Mouse (Mus musculus) stomach, embryonic 14.5 days (tissue): ENCODE results near the gene Lilrb4a. TPM values are rescaled to one million over a fixed set of nuclear protein-coding genes. Genes with fewer than 3 reads are reported as not detected.
"Not testable (repeated sequence)": the region's sequence is repeated elsewhere in the genome, so short reads cannot be mapped to it uniquely, and the experiment has no call there.

ENCODE experiments used
- ATAC-seq: fragments of 200-750 bp; cut with Nextera tagmentation; 2 replicates; pipeline ENCODE4 v1.8.0; 2017; ENCODE audit warnings: low read depth, moderate TSS enrichment; ENCODE audit not compliant: insufficient number of reproducible peaks, insufficient read depth, low FRiP score
- H3K27ac ChIP-seq: fragments of 300-500 bp; sonication (generic); 2 replicates; pipeline ENCODE4 v1.5.1; 2014; ENCODE audit warnings: mild to moderate bottlenecking, low read length, moderate library complexity, mixed read lengths
- H3K27me3 ChIP-seq: fragments of 300-500 bp; sonication (generic); 2 replicates; pipeline ENCODE4 v1.6.1; 2014; ENCODE audit warnings: low read length, control low read depth, mixed read lengths; ENCODE audit not compliant: control insufficient read depth, insufficient read depth
- H3K36me3 ChIP-seq: fragments of 300-500 bp; sonication (generic); 2 replicates; pipeline ENCODE4 v1.6.1; 2014; ENCODE audit warnings: mild to moderate bottlenecking, control low read depth, low read length, moderate library complexity, mixed read lengths; ENCODE audit not compliant: control insufficient read depth, insufficient read depth
- H3K4me1 ChIP-seq: fragments of 300-500 bp; sonication (generic); 2 replicates; pipeline ENCODE4 v1.6.1; 2014; ENCODE audit warnings: low read length, control low read depth, mixed read lengths; ENCODE audit not compliant: control insufficient read depth, insufficient read depth
- H3K4me2 ChIP-seq: fragments of 300-500 bp; sonication (generic); replicated peaks from 2 replicates; pipeline ENCODE4 v1.6.1; 2014; ENCODE audit warnings: low read depth, low read length, control low read depth
- H3K4me3 ChIP-seq: fragments of 300-500 bp; sonication (generic); 2 replicates; pipeline ENCODE4 v1.5.1; 2014; ENCODE audit warnings: low read depth, low read length, control low read depth
- H3K9ac ChIP-seq: fragments of 300-500 bp; sonication (generic); replicated peaks from 2 replicates; pipeline ENCODE4 v1.6.1; 2014; ENCODE audit warnings: low read depth, mild to moderate bottlenecking, control low read depth, low read length, moderate library complexity, mixed read lengths
- H3K9me3 ChIP-seq: fragments of 300-500 bp; sonication (generic); 2 replicates; pipeline ENCODE4 v1.6.1; 2016; ENCODE audit warnings: low read depth, low read length, control low read depth; ENCODE audit not compliant: control insufficient read depth
- WGBS: fragments of 180-500 bp; shearing (Covaris S2); extraction: QIAGEN DNeasy Blood & Tissue Kit; methylation state at CpG from one replicate; pipeline ENCODE4 v1.1.7; 2014; 5-methylcytosine and 5-hydroxymethylcytosine counted together
- polyA plus RNA-seq: library from polyadenylated mRNA; unstranded; fragments of >200 nt; fragmentation: Nextera tagmentation; extraction: Ambion mirVana; gene quantifications from 2 replicates; pipeline ENCODE4 v1.2.1, GENCODE M21; 2014

The Lilrb4a gene
- polyA plus RNA-seq = 1.5 and 2.4 TPM in 2 replicates

DNA sequence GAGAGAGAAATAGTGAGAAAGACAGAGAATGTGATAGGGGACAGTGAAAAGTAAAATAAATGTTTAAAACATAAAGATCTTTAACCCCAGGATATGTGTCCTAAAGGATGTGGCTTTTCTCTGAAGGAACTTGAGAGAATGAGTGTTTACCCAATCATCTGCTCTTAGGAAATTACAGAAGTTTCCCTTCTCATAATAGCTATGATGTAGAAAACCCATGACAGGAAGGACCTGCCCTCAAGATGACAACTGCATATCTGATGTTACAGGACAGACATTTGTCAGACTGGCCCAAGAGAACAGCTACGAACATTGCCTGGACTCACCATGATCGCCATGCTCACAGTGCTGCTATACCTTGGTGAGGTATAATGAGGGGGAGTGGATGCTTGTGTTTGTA, at the start of gene Lilrb4a:
Lilrb4a (plus strand) TSS at position 266 of the 400 bp plus-strand sequence.
- not testable (repeated sequence) for H3K4me3 ChIP-seq, H3K4me2 ChIP-seq, H3K27ac ChIP-seq, H3K9me3 ChIP-seq, H3K36me3 ChIP-seq, H3K9ac ChIP-seq, H3K4me1 ChIP-seq, H3K27me3 ChIP-seq, ATAC-seq
- WGBS = no CpG with 5 or more reads among the region's 2 CpGs

DNA sequence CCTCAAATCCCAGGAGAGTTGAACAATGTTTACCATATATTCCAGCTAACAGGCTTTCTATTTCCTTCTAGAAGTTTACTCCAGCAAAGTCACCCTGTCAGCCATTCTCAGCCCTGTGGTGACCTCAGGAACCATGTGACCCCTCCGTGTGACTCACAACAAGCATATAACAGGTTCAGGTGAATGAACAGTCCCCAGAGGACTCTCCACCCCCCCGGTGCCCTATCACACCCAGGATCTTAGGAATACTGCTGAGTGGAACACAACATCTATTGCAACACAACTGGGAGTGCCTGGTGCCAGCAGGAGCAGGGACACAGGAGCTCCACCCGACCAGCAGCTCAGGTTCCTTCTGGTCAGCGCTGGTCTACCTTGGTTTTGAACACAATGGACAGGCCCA, 39.1 kb upstream of the Lilrb4a start:
- H3K27me3 ChIP-seq = no peaks in the 10 kb centered on the region
- H3K9ac ChIP-seq = no peak overlapping the region
- no peaks in the 10 kb centered on the region for H3K9me3 ChIP-seq
- 72% methylated on average over 4 of the region's 4 CpGs for WGBS
- H3K27ac ChIP-seq = no peak overlapping the region
- H3K4me3 ChIP-seq = no peak overlapping the region
- no peak; the same call in 1 of the 2 replicates for ATAC-seq
- no peaks in the 10 kb centered on the region for H3K4me1 ChIP-seq
- no peaks in the 10 kb centered on the region for H3K36me3 ChIP-seq
- H3K4me2 ChIP-seq = no peak overlapping the region

DNA sequence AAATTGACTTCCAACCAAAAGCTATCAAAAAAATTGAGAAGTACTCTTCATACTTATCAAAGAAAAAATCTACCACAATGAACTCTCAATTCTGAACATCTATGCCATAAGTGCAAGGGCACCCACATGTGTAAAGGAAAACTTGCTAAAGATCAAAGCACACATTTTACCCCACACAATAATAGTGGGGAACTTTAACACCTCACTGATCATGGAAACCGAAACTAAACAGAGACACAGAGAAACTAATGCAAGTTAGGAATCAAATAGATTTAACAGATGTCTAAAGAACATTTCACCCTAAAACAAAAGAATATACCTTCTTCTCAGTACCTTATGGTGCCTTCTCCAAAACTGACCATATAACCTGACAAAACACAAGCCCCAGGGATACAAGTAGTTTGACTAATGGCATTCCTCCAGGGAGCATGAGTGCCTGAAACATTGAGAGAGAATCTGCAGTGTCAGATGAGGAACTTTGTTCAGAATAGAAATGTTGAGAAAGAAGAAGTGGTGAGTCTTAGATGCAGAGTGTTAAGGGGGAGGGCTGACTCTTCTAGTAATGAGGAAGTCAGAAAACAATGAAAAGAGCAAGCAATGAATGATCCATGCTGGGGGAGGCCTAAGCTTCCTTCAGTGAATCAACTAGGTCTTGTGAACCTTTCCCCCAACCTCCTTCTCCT, 37.0 kb upstream of the Lilrb4a start:
- Histone ChIP-seq H3K9ac (no peak overlapping the region), H3K4me1 (no peaks in the 10 kb centered on the region), H3K27ac (no peak overlapping the region), H3K4me3 (no peak overlapping the region), H3K36me3 (no peaks in the 10 kb centered on the region), H3K4me2 (no peak overlapping the region), H3K9me3 (no peaks in the 10 kb centered on the region), H3K27me3 (no peaks in the 10 kb centered on the region)
- WGBS = 79% methylated on average over 1 of the region's 1 CpGs
- no peak for ATAC-seq

DNA sequence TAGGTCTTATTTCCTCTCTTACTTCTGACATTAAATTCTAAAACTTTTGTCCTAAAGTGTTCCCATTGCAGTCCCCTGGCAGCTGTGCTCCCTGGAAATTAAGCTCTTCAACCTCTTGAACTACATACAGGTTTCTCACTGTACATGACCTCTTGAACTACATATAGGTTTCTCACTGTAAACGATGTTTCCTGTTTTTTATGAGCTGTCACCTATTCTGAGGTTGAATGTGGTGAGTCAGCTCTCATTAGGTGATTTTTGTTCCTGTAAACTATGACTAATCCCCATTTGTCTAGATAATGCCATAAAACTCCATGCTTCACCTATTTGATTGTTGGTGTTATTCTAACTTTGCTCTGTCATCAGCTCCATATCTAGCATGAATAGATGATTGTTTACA, 36.4 kb upstream of the Lilrb4a start:
- Histone ChIP-seq H3K9ac (no peak overlapping the region), H3K27ac (no peak overlapping the region), H3K4me1 (no peaks in the 10 kb centered on the region), H3K9me3 (no peaks in the 10 kb centered on the region), H3K4me3 (no peak overlapping the region), H3K36me3 (no peaks in the 10 kb centered on the region), H3K27me3 (no peaks in the 10 kb centered on the region), H3K4me2 (no peak overlapping the region)
- no peak for ATAC-seq
- WGBS = 61% methylated on average over 1 of the region's 1 CpGs

DNA sequence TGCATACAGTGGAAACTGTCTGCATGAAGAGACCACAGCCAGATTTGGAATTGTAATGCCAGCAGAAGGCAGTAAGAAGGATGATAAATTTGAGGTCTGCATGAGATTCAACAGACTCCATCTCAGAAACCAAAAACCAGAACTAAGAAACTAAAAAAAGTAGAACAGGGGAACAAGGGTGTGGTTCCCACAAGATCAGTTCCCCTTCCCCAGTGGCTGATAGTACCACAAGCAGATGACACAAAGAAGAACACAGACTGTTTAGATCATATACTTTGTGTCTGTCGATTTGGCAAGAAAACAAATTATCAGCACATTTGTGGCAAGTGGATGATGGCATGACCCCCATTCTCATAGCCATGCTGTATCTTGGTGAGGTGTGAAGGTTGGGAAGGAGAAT, 35.0 kb upstream of the Lilrb4a start:
- 85% methylated on average over 1 of the region's 1 CpGs for WGBS

DNA sequence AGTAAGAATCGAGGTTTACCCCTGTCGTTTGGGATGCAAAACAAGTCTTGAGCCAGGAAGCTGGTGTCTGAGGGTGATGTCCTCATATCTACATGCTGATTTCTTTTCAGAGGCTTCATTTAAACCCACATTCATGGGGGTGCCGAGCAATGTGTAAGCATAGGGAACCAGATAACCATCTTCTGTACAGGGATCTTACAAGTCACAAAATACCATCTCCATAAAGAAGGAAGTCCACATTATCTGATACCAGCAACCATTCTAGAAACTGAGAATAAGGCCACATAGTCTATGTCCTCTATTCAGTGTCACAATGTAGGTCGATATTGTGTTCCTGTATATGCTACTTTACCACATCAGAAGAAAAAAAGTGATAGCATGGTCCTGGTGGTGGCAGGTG, 34.4 kb upstream of the Lilrb4a start:
- Histone ChIP-seq H3K9me3 (no peaks in the 10 kb centered on the region), H3K4me1 (no peaks in the 10 kb centered on the region), H3K9ac (no peak overlapping the region), H3K27me3 (no peaks in the 10 kb centered on the region), H3K4me3 (no peak overlapping the region), H3K27ac (no peak overlapping the region), H3K4me2 (no peak overlapping the region), H3K36me3 (no peaks in the 10 kb centered on the region)
- ATAC-seq = no peak
- WGBS = 68% methylated on average over 4 of the region's 4 CpGs

More for the DNA sequence above, 35.0 kb upstream of the Lilrb4a start:
- Histone ChIP-seq H3K27ac (no peak overlapping the region), H3K36me3 (no peaks in the 10 kb centered on the region), H3K9me3 (no peaks in the 10 kb centered on the region), H3K4me3 (no peak overlapping the region), H3K4me1 (no peaks in the 10 kb centered on the region), H3K9ac (no peak overlapping the region), H3K27me3 (no peaks in the 10 kb centered on the region), H3K4me2 (no peak overlapping the region)
- no peak for ATAC-seq

DNA sequence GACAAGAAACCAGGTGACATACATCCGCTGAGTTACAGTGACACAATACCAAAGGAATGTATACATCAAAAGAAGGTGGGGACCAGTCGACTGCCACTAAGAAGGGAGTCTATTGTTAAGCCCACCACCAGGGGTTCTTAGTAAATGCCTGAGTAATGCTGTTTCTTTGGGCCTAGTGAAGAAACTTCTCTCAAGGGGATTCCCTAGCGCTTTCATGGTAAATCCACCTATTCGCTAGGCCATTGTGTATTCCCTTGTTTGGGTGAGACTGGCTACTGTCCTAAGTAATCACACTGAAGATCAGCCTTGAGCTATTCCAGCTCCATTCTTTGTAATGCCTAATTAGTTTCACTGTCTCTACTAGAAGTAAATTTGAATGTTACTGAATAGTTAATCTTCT, 27.0 kb upstream of the Lilrb4a start:
- H3K36me3 ChIP-seq, H3K27me3 ChIP-seq, H3K9me3 ChIP-seq, H3K27ac ChIP-seq, H3K4me1 ChIP-seq, ATAC-seq, H3K4me2 ChIP-seq, H3K9ac ChIP-seq, H3K4me3 ChIP-seq: not testable (repeated sequence)
- WGBS = 58% methylated on average over 4 of the region's 4 CpGs

DNA sequence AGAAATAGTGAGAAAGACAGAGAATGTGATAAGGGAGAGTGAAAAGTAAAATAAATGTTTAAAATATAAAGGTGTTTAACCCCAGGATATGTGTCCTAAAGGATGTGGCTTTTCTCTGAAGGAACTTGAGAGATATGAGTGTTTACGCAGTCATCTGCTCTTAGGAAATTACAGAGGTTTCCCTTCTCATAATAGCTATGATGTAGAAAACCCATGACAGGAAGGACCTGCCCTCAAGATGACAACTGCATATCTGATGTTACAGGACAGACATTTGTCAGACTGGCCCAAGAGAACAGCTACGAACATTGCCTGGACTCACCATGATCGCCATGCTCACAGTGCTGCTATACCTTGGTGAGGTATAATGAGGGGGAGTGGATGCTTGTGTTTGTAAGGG, 10.4 kb upstream of the Lilrb4a start, which contains the start of the genes Gm49339 and Lilr4b:
Gm49339 (plus strand) TSS at position 216 of the 400 bp plus-strand sequence.
Lilr4b (plus strand) TSS at position 236 of the 400 bp plus-strand sequence.
- not testable (repeated sequence) for H3K4me3 ChIP-seq, H3K9me3 ChIP-seq, H3K4me2 ChIP-seq, H3K27ac ChIP-seq, H3K9ac ChIP-seq, H3K36me3 ChIP-seq, H3K27me3 ChIP-seq, ATAC-seq, H3K4me1 ChIP-seq
- WGBS = 91% methylated on average over 1 of the region's 3 CpGs

DNA sequence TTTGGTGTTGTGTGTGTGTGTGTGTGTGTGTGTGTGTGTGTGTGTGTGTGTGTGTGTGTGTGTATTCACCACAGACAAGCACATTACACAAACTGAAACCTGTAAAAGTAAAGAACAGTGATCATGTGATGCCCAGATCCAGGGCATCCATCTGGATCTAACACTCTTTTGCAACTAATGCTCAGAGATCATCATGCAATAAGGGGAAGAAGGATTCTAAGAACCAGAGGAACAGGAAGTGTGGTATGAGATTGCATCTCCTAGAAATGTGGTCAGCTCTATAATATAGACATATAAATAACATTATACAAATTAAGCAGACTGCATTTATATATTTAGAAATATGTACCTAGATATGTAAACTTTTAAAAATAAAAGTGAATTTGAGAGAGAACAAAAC, 29.3 kb downstream of the Lilrb4a start:
- Histone ChIP-seq H3K4me2 (no peak overlapping the region), H3K27ac (no peak overlapping the region), H3K9me3 (no peaks in the 10 kb centered on the region), H3K4me3 (no peak overlapping the region), H3K27me3 (no peaks in the 10 kb centered on the region), H3K36me3 (no peaks in the 10 kb centered on the region), H3K4me1 (no peaks in the 10 kb centered on the region), H3K9ac (no peak overlapping the region)
- ATAC-seq = no peak
